Mouse (Mus musculus): ENCODE measurements around the gene Slitrk6. TPM values are rescaled to one million over a fixed set of nuclear protein-coding genes. Genes with fewer than 3 reads are reported as not detected.

Slitrk6 gene
- polyA plus RNA-seq (2014; fragmentation: Illumina TruSeq; extraction: RNeasy Lipid Tissue Mini Kit (QIAGEN cat#74804); ENCODE audit: low read depth, low replicate concordance): not detected

DNA sequence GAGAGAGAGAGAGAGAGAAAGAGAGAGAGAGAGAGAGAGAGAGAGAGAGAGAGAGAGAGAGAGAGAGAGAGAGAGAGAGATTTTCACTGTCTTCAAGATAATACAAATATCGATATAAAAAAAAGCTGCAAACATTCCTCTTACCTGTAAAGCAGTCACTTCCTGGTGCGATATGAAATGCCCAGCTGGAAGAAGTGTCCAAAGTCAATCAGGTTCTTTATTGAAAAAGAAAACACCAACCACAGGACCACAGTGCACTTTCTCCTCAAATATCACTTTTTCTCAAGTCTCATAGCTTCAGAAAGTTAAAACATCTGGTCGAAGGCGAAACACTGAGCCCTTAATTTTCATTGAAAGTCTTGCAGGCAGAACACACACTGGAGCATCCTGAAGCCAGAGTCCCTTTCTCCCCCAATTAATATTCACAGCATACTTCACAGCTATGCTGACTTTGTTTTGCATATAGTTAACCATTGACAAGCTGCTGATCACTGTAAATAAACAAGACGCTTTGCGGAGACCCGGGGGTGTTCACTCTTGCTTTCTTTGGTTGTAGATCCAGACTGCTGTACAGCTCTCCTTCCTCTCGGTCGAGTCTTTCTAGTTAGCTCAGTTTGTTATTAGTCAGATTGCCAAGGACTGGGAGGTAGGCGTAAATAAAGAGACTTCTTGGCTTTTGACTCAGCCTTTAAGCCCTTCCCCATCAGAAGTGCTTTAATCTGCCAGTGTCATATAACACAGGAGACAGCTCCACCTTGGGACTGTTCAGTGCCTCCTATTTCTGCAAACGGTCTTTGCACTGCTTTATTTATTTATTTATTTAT lies at the start of gene Slitrk6:
Slitrk6 (minus strand) TSS at position 666 of the 824 bp plus-strand sequence.

All from liver, adult 10 weeks (tissue).